Mouse (Mus musculus) CD4-positive, CD25-positive, alpha-beta regulatory T cell, adult 9 weeks (primary cell): ENCODE measurements around the gene Olfr1226. TPM values are rescaled to one million over a fixed set of nuclear protein-coding genes. Genes with fewer than 3 reads are reported as not detected.

Experiments
- polyA plus RNA-seq: library from polyadenylated mRNA; unstranded; fragments of 100-300 nt; shearing (Covaris generic); gene quantifications from one replicate; pipeline ENCODE4 v1.2.1, GENCODE M21; 2017

The Olfr1226 gene
- not detected for polyA plus RNA-seq

DNA sequence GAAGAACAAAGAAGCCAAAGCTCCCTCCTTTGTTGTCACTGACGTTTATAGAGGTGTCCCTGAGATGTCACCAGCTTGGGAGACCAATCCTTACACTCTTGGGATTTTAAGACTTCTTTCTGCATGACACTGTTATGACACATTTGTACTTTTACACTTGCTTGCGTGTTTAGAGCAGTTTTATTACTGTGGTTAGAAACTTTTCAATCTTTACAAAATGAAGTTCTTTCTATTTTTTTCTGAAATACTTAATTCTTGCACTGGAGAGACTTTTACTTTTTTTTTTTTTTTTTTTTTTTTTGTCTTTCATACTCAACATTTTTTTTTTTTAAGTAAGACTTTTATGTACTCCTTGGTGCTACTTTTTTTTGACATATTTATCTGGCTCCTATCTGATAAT lies at the start of gene Olfr1226:
Gene Olfr1226, minus strand, starts transcription at position 101 of the 400 bp plus-strand sequence.

GRCm38 (mm10) chr2:89174569-89174968 lies 25.3 kb downstream of the Olfr1226 start, which contains the start of gene Olfr1225:
TSS of gene Olfr1225 (minus strand) at chr2:89174669.

DNA sequence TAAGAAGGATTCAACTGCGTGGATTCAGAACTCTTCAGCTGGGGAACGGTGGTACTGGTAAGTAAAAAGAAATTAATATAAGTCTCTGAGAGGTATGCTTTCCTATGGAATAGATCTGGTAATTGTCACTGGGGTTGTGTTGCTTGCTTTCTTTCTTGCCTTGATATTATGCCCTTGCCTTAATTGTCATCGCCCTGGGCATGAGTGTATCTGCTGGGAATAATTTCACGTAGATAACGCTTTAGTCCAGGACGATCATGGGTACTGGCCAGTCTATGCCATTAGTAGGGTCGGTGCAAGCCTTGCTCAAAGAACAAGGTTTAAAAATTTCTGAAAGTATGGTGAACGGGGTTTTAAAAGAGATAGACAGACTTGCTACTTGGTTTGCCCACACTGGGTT lies 35.9 kb downstream of the Olfr1226 start, which contains the start of gene Olfr1224-ps1:
Gene Olfr1224-ps1, minus strand, starts transcription at position 101 of the 400 bp plus-strand sequence.

GRCm38 (mm10) chr2:89151460-89151859 lies 48.4 kb downstream of the Olfr1226 start, which contains the start of gene Olfr1223:
TSS of gene Olfr1223 (minus strand) at chr2:89151560.

Other genes with a start within 250 kb of the Olfr1226 start
- gene Olfr1212, start 246.1 kb downstream of the Olfr1226 start, polyA plus RNA-seq, result not detected
- gene Gm13762, start 219.8 kb downstream of the Olfr1226 start, polyA plus RNA-seq, result not detected
- not detected for gene Olfr1214, start 207.4 kb downstream of the Olfr1226 start, polyA plus RNA-seq
- not detected for gene Olfr1215, start 193.1 kb downstream of the Olfr1226 start, polyA plus RNA-seq
- not detected for gene Olfr1216, start 181.7 kb downstream of the Olfr1226 start, polyA plus RNA-seq
- 0.06 TPM for gene Olfr1217, start 168.0 kb downstream of the Olfr1226 start, polyA plus RNA-seq
- not detected for gene Olfr1218, start 138.9 kb downstream of the Olfr1226 start, polyA plus RNA-seq
- not detected for gene Olfr1219, start 116.5 kb downstream of the Olfr1226 start, polyA plus RNA-seq
- not detected for gene Olfr1220, start 93.2 kb downstream of the Olfr1226 start, polyA plus RNA-seq
- not detected for gene Olfr1221, start 82.8 kb downstream of the Olfr1226 start, polyA plus RNA-seq
- gene Olfr1222, start 67.0 kb downstream of the Olfr1226 start, polyA plus RNA-seq, result not detected
- not detected for gene Olfr1223, start 48.5 kb downstream of the Olfr1226 start, polyA plus RNA-seq
- gene Olfr1224-ps1, start 36.0 kb downstream of the Olfr1226 start, polyA plus RNA-seq, result not detected
- not detected for gene Olfr1225, start 25.4 kb downstream of the Olfr1226 start, polyA plus RNA-seq
- gene Olfr1228, start 54.0 kb upstream of the Olfr1226 start, polyA plus RNA-seq, result not detected
- not detected for gene Olfr1229, start 88.0 kb upstream of the Olfr1226 start, polyA plus RNA-seq
- not detected for gene Olfr1230, start 97.2 kb upstream of the Olfr1226 start, polyA plus RNA-seq
- not detected for gene Olfr1231, start 107.0 kb upstream of the Olfr1226 start, polyA plus RNA-seq
- gene Olfr1232, start 129.6 kb upstream of the Olfr1226 start, polyA plus RNA-seq, result not detected
- not detected for gene Olfr1233, start 142.3 kb upstream of the Olfr1226 start, polyA plus RNA-seq
- gene Olfr1234, start 164.8 kb upstream of the Olfr1226 start, polyA plus RNA-seq, result not detected
- not detected for gene Olfr1238, start 209.6 kb upstream of the Olfr1226 start, polyA plus RNA-seq
- not detected for gene Olfr1239, start 220.4 kb upstream of the Olfr1226 start, polyA plus RNA-seq
- gene Olfr1240, start 243.0 kb upstream of the Olfr1226 start, polyA plus RNA-seq, result not detected